Mouse (Mus musculus) thymus, postnatal 0 days (tissue): ENCODE measurements around the gene Adrm1. TPM values are rescaled to one million over a fixed set of nuclear protein-coding genes. Genes with fewer than 3 reads are reported as not detected.
"Not testable (repeated sequence)": the region's sequence is repeated elsewhere in the genome, so short reads cannot be mapped to it uniquely, and the experiment has no call there.

Experiments
- DNase-seq: peaks from one replicate; pipeline ENCODE4 v3.0.0-alpha.2; 2015; ENCODE audit warnings: low spot score
- polyA plus RNA-seq: library from polyadenylated mRNA; unstranded; fragments of >200 nt; fragmentation: Nextera tagmentation; extraction: Ambion mirVana; gene quantifications from 2 replicates; pipeline ENCODE4 v1.2.1, GENCODE M21; 2015

Gene Adrm1
- 195 TPM in 2 replicates for polyA plus RNA-seq

DNA sequence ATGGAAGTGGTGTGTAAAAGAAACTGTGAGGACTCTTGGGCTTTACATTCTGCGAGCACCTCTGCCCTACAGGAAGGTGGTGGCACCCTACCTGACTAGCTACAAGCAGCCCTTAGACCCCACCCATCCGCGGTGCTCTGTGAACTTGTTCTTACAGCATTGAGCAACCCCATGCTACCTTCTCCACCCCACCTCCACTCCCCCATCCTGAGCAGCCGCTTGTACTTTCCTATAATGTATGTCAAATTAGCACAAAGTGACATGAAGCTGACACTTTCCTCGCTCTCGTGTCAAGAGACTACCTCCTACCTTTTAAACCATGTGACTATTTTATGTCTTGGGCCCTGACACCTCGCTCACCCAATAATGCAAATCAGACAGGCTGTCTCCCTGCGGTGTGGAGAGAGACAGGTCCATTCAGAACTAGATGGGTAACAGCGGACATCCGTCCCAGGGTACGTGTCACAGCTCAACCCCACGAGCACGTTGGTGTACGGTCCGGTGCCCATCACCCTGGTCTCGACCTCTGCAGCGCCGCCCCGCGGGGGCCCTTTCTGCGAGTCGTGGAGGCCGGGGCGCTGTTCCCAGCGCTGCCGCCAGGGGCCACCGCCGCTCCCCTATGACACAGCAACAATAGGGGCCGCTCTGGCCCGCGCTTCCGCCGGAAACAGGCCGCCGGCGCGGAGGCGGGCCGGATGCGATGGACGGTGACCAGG, at the start of gene Adrm1:
Gene Adrm1, plus strand, starts transcription at position 680 of the 716 bp plus-strand sequence.
- peak; percentile 98 for DNase-seq

DNA sequence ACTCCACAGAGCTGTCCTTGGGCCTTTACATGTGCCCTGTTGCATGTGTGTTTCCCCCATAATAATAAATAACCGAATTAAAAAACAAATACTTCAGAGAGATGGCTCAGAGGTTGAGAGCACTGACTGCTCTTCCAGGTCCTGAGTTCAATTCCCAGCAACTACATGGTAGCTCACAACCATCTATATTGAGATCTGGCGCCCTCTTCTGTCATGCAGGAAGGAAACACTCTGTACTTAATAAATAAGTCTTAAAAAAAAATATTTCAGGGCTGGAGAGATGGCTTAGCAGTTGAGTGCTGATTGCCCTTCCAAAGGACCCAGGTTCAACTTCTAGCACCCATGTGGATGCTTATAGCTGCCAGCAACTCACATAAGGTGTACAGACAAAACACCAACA, 47.1 kb upstream of the Adrm1 start:
- DNase-seq, result no peak

DNA sequence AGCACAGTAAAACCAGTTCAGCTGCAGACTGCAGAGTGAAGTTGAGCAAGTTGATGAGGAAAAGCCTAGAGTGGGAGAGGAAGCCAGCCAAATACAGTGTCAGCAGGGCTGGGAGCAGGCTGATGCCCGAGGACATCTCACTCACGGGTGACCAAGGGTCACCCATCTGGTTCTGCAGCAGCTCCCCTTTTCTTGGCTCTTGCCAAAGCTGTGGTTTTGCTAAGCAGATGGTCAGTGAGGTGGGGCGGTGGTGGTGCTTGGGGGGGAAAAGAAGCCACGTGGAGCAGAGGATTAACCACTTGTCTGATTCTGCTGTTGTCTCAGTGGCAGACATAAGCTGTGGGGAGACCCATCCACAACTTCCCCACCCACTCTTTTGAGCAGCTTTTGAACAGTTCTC, 45.1 kb upstream of the Adrm1 start:
- no peak for DNase-seq

DNA sequence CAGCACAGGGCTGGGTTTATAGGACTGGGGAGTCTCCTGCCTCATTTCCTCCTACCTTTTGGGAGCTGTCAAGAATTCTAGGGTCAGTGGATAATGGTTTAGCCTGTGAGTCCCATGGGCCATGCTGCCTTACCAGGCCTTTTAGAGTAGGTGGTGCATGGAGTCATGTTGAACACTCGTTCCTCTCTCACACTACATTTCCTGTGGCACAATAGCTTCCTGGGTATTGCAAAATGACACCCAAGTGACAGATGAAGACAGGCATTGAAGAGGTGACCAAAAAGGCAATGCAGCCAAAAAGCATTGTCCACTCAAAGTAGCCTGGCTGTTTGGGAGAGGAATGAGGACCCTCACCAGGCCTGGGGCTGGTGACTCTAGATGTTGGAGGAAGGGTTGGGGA, 43.6 kb upstream of the Adrm1 start:
- DNase-seq, result no peak

DNA sequence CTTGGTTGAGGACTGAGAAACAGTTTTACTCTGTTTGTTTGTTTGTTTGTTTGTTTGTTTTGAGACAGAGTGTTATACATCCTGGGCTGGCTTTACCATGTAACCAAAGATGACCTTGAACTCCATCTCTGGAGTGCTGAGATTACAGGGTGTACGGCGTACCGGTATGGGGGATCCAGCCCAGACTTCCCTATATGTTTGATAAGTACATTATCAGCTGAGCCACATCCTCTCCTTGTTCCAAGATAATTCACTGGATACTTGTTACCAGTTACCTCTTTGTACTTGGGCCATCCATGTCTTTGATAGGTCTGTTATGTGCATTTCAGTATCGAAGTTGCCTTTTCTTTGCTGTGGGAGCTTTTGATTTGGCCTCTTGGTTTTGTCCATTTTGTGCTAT, 38.1 kb upstream of the Adrm1 start:
- no peak for DNase-seq

DNA sequence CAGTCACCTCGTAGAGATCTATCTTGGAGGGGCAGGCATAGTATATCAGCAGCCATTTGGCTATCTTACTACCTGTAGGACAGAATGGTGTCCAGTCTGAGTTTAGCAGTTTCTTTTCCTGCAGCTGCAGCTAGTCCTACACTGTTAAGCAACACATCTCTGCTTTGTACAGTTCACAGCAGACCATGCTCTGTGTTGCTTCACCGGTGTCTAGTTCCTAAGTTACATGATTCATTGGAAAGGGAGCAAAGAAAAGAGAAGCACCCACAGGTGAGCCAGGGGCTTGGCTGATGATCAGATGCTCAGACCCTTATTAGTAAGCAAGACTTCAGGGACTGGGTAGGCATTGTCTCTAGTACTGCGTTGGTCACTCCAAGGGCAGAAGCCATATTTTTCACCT, 37.4 kb upstream of the Adrm1 start:
- no peak for DNase-seq

DNA sequence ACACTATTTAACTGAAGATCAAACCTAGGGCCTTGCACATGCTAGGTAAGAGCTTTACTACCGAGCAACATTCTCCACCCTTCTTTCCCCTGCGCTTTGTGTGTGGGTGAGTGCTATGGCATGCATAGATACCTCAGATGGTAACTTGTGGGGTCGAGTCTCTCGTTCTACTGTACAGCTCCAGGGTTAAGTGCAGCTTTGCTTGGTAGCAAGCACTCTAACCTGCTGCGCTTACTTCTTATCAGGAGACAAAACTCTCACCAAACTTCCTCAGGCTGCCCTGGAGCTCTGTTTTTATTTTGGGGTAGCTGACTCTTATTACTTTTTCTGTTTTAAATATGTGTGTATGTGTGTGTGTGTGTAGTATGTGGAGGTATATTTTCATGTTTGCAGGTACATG, 35.9 kb upstream of the Adrm1 start:
- DNase-seq, result no peak

DNA sequence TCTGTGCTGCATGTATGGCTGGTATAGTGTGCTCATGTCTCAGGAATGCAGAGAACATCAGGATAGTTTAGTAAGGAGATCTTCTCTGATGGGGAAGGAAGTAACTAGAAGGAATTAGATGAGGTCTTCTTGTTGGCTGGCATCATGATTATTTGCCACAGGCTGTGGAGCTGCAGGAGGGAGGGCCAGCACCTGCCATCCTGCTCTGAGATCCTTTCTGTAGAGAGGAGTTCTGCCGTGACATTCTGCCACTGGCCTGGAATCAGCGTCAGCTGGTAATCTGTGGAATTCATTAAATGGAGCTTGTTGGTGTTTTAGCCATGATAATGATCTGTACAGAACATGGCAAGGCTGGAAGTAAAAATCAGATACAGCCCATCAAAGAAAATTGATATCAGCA, 25.2 kb upstream of the Adrm1 start:
- DNase-seq, result no peak

DNA sequence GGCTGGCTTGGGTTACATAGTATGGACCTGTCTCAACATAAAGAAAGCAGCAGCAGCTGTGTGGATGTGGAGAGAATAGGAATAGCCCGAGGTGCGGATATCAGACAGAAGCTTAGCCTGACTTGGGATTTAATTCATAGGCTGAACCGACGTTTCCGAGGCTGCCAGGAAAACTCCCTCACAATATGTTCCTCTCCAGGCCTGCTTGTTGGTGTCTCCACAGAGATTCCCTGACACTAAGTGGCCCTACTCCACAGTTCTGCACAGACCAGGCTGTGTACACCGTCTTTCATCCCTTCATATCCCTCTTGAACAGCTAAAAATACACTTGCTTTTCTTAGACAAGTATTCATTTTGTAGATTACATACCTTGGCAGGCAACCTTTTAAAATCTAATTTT, 23.9 kb upstream of the Adrm1 start:
- no peak for DNase-seq

DNA sequence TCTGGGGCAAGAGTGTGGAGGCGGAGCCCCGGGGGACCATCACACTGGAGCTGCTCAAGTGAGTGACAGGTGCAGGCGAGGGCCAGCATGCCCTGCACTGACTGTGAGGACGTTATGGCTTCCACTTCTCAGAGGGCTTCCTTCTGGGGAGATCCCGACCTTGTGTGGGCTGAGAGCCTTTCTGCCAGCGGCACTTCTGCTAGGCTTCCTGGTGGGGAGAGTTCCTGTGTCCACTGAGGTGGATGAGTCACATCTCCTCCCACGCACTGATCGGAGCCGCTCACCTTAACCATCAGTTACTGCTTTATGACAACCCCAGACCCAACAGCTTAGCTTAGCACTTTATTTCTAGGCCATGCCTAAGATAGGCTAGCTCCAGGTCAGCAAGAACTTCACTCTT, 22.7 kb upstream of the Adrm1 start:
- no peak for DNase-seq

DNA sequence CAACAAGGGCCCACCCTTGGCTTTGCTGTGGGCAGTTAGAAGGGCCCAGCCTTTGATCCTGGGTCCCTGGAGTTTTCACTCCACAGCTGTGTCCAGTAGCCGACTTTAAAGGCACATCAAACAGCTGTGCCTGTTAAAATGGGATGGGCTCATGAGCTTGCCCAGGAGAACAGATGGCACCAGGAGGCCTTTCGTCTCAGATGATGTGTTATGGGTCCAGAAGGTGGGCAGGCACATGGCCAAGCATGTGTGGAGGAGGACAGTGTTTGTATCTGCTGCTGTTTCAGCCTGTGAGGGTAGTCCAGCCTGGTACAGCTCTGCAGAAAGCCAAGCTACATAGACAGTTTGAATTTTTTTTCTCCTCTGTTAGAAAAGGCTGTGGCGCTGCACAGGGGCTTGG, 16.5 kb upstream of the Adrm1 start:
- no peak for DNase-seq

DNA sequence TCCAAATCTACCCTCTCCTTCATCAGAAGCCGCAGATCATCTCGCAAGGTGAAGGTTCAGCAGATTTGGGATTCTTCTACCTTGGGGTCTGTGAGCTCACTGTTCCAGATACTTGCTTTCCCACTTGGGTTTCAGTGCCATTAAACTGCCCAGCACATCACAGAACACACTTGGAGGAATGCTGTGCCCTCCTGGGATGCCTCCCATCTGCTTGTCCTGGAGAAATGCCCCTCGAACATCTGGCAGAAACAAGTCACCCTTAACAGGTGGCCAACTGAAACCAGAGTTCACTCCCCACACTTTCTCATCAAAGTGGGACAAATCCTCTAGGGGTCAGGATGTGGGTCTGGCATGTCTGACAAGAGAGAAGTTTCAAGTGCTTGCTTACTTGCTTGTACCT, 12.7 kb upstream of the Adrm1 start:
- no peak for DNase-seq

DNA sequence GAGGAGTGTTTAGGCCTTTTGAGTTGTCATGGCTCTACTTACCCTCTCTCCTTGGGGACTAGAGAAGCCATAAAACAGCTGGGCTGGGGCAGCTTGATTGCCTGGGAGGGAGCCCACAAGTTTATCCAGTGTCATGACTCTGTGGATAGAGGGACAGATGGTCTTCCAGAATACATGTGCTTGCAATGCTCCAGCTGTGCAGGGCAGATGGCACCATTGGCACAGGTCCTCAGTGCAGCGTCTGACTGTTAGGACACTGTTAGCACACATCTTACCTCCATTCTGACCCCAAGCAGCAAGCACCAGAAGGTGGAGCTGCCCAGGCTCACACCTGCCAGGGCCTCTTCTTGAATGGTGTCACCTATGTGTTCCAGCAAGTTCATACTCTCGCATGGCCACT, 5.4 kb upstream of the Adrm1 start:
- no peak for DNase-seq

DNA sequence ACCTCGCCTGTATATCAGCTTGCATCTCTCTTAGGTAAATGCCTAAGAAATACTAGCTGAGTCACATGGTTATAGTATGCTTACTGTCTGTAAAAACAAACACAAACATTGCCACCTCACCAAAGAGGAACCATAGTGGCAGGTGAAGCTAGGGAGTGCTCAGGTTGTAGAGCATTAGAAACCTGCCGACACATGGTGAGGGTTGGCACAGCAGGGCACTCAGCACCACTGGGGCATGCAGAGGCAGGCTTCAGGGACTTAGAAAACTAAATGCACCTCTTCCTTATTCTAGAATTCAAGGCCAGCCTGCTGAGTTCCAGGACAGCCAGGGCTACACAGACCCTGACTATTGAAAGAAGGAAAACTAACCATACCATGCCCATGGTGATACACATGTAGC, 4.4 kb upstream of the Adrm1 start:
- no peak for DNase-seq

DNA sequence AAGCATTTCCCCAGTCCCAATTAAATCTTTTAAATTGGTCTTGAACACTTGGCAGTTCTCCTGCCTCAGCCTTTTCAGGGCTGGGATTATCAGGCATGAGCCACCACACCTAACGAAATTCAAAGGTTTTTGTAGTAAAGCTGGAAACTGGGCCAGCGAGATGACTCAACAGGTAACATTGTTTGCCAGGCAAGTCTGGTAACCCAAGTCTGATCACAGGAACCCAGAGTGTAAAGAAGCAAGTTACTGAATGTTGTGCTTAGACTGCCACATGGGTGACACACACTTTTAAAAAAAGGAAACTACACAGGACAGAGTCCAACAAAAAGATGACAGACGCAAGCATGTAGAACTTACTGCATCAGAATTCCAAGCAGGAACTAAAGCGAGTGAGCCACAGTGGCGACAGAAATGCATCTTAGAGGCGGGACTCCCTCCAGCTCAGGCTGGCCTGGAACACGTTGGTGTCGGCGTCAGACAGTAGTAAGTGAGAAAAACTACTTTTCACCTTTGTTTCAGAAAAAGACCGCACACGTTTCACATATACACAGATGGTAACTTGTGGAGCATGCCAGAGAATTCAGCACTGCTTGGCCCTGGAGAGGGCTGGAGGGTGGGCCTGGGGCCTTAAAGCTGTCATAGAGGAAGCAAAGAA, 1.0 kb upstream of the Adrm1 start:
- DNase-seq, result no peak

DNA sequence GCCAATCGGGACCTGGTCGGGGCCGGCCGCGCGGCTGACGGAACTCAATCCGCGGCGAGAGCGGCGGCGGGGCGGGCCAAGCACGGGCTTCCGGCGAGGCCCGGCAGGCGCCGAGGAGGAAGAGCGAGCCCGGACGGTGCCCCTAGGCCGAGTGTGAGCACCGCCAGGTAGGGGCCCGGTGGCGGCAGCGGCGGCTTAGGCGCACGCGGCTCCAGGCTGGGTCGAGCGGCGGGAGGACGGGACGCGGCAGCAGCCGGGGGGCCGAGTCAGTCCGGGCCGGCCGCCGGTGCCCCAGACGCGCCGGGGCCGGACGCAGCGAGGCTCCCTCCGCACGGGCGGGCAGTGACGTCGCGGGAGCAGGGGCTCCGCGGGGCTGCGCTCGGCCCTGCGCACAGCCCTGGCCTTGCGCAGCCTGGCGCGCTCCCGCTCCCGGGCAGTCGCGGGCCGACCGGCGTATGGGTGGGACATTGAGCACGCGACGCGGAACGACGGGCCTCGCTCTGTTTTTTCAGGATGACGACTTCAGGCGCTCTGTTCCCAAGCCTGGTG, 311 bp downstream of the Adrm1 start:
- DNase-seq, result no peak

DNA sequence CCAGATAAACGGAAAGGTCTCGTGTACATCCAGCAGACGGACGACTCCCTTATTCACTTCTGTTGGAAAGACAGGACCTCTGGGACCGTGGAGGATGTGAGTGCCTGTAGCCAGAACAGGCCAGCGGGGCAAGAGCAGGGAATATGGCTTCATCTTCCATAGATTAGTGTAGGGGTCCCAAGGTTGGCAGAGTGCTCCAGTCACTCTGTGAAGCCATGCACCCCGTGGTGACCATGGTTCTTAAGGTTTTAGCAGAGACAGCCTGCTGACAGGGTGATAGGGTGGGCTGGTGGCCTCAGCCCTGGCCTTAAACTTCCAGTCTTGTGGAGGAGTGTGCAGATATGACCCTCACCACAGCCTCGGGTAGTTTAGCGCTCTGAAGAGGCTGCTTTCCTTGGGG, 867 bp downstream of the Adrm1 start:
- no peak for DNase-seq

DNA sequence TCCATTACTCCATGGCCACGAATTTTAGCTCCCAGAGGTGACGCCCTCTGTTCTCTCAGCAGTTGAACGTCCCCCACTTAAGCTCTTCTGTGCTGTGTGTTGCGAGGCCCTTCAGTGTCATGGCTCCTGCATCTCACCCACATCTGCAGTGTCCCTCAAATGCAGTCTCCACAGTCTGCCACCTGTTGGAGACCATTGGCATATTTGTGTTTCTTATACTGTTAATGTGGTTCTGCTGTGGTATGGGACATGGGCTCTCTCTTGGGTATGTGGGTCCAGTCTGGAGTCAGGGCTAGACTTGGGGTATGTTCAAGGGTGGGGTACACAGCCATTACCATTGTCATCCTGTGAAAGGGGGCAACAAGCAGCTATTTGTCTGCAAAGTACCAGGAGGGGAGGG, 1.9 kb downstream of the Adrm1 start:
- peak; percentile 25 for DNase-seq

DNA sequence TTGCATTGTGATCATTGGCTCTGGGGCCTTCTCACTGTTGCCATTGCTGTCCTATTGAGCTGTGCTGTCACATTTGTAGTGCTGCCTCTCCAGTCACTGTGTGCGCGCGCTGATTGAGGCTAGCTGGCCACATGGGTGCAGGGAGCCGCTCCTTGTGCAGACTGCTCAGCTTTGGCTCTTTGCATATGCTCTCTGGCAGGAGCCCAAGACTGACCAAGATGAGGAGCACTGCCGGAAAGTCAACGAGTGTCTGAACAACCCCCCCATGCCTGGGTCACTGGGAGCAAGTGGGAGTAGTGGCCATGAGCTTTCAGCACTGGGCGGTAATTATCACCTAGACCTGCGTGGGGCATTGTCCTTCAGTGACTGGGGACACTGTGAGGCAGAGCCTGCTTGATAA, 2.4 kb downstream of the Adrm1 start:
- DNase-seq, result not testable (repeated sequence)

DNA sequence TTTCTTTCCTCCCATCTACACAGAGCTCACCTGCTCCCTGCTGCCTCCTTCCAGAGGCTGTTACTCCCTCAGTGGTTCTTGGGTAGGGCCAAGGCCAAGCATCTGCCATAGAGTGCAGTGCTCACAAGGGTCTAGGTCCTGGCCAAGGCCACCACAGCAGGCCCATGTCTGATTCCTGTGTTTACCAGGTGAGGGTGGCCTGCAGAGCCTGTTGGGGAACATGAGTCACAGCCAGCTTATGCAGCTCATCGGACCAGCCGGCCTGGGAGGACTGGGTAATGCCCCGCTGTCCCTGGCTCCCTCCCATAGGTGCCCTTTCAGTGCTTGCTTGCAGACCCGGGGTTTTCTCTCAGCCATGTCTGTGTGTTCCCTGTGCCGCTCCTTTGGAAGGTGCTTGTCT, 2.8 kb downstream of the Adrm1 start:
- DNase-seq, result no peak

DNA sequence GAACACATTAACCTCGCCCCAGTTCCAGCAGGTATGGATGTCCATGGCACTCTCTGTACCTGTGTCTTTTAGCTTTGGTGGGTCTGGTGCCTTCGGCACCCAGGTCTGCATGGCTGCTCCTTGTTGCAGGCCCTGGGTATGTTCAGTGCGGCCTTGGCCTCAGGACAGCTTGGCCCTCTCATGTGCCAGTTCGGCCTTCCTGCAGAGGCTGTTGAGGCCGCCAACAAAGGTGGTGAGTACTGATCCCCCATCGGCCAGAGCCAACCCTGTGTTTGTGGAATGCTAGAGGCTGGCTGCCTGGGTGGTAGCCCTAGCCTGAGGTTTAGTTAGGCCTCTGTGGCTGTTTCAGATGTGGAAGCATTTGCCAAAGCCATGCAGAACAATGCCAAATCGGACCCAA, 4.4 kb downstream of the Adrm1 start:
- DNase-seq, result no peak

DNA sequence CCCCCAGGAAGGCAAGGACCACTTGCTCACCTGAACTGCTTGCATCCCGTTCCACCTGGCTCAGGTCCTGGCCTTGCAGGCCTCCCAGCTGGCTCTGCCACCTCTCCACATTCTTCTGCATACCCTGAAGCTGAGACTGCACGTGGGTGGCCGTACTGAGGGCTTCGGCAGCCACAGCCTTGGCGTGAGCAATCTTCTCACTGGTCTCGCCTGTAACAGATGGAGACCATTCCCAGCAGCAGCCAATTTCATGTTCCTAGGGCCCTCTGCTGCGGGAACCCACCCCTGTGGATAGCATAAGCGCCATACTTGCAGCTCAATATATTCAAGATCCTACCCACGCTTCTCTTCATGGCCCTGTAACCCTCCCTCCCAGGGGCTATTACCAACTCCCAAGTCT, 10.3 kb downstream of the Adrm1 start:
- no peak for DNase-seq
